Mouse (Mus musculus): Measurements from ENCODE around the gene Pagr1a. TPM values are rescaled to one million over a fixed set of nuclear protein-coding genes. Genes with fewer than 3 reads are reported as not detected.

The Pagr1a gene
- polyA plus RNA-seq, 1 experiment: 8.1 TPM

GRCm38 (mm10) chr7:127018416-127019305 is 1.5 kb upstream of the Pagr1a start:
- Histone ChIP-seq H3K79me2 (ENCODE audit: control insufficient read depth, insufficient read depth) (peaks cover 20% of the 10 kb centered on the region), H3K36me3 (ENCODE audit: control insufficient read depth, insufficient read depth) (no peaks in the 10 kb centered on the region), H3K4me3 (no peak overlapping the region), H3K4me2 (ENCODE audit: low read depth) (no peak overlapping the region), H3ac (ENCODE audit: control insufficient read depth, insufficient read length) (no peak overlapping the region), H3K27me3 (ENCODE audit: control insufficient read depth, insufficient read depth, insufficient read length) (no peaks in the 10 kb centered on the region)
- no peak for TF ChIP-seq TCF12 (IDR thresholded peaks at IDR 0.05; ENCODE audit: insufficient read depth, poor library complexity, severe bottlenecking)
- TF ChIP-seq SRF (IDR thresholded peaks at IDR 0.05; ENCODE audit: control insufficient read depth, insufficient read length, low read depth): no peak
- no peak for TF ChIP-seq USF1 (IDR thresholded peaks at IDR 0.05; ENCODE audit: low read depth)
- no peak for TF ChIP-seq POLR2AphosphoS2 (IDR thresholded peaks at IDR 0.05; ENCODE audit: insufficient read length, low read depth)

DNA sequence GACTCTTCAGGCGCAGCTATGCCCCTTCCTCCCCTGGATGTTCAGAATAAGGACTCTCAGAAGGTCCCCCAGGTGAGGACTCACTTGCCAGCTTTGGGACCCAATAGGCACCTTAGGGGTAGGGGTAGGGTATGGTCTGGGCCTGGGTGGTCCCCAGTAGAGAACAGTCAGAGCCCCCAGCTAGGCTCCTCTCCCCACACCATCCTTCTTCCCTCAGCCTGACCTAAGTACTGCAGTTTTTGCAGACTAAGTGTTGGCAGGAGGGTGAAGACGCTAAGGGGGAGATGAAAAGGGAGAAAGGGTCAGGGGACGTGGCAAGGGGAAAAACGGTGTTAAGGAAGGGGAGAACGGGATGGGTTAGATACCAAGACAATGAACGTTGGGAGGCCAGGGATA is 796 bp upstream of the Pagr1a start:
- Histone ChIP-seq H3K36me3 (ENCODE audit: control insufficient read depth, insufficient read depth) (no peaks in the 10 kb centered on the region), H3K27me3 (ENCODE audit: control insufficient read depth, insufficient read depth, insufficient read length) (no peaks in the 10 kb centered on the region), H3K79me2 (ENCODE audit: control insufficient read depth, insufficient read depth) (peaks cover 26% of the 10 kb centered on the region), H3ac (ENCODE audit: control insufficient read depth, insufficient read length) (no peak overlapping the region), H3K4me3 (no peak overlapping the region), H3K4me2 (ENCODE audit: low read depth) (no peak overlapping the region)
- no peak for TF ChIP-seq USF1 (IDR thresholded peaks at IDR 0.05; ENCODE audit: low read depth)

- peak overlapping the region; percentile 51 for H3ac ChIP-seq (ENCODE audit: control insufficient read depth, insufficient read length)
- H3K27me3 ChIP-seq (ENCODE audit: control insufficient read depth, insufficient read depth, insufficient read length): no peaks in the 10 kb centered on the region
- TF ChIP-seq TCF3 (IDR thresholded peaks at IDR 0.05; ENCODE audit: insufficient read length, low read depth) (no peak), POLR2AphosphoS2 (IDR thresholded peaks at IDR 0.05; ENCODE audit: insufficient read length, low read depth) (peak; percentile 88), POLR2A (IDR thresholded peaks at IDR 0.05; ENCODE audit: insufficient read length, low read depth) (peak; percentile 81), E2F4 (IDR thresholded peaks at IDR 0.05; ENCODE audit: insufficient read depth) (no peak)
- peak overlapping the region; percentile 77 for H3K4me2 ChIP-seq (ENCODE audit: low read depth)
- H3K79me2 ChIP-seq (ENCODE audit: control insufficient read depth, insufficient read depth): peaks cover 34% of the 10 kb centered on the region
- H3K36me3 ChIP-seq (ENCODE audit: control insufficient read depth, insufficient read depth): no peaks in the 10 kb centered on the region
- peak overlapping the region; percentile 81 for H3K4me3 ChIP-seq
These were observed 640 bp downstream of the Pagr1a start for GRCm38 (mm10) chr7:127016486-127016938.

DNA sequence TGATC is 869 bp downstream of the Pagr1a start, which contains the start of gene Pagr1b:
Pagr1b (minus strand) TSS at position 4 of the 5 bp plus-strand sequence.
- H3K4me2 ChIP-seq (ENCODE audit: low read depth): peak within 1 kb of the TSS; percentile 77
- no peaks in the 10 kb centered on the region for H3K36me3 ChIP-seq (ENCODE audit: control insufficient read depth, insufficient read depth)
- H3K79me2 ChIP-seq (ENCODE audit: control insufficient read depth, insufficient read depth): peaks cover 34% of the 10 kb centered on the region
- TF ChIP-seq MAX (IDR thresholded peaks at IDR 0.05; ENCODE audit: low read depth): no peak
- H3K27me3 ChIP-seq (ENCODE audit: control insufficient read depth, insufficient read depth, insufficient read length): no peaks in the 10 kb centered on the region
- H3ac ChIP-seq (ENCODE audit: control insufficient read depth, insufficient read length): peak within 1 kb of the TSS; percentile 51
- H3K4me3 ChIP-seq: peak within 1 kb of the TSS; percentile 81

DNA sequence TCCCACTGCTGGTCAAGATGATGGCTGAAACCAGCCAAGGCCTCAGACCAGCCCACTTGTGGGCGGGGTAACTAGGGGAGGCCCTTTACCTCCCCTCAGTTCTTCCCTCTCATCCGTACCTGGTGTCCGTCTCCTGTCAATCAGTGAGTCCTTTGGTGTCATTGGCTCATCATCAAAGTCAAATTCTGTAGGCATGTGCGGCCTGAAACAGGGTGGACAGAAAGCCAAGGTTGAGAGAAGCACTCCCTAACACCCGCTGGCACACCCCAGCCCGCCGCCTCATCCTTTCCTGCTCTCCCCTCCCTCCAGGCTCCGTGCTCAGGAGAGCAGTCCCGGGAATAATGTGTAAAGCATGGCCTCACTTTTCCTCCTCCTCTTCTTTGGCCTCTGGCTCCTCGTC is 1.1 kb downstream of the Pagr1a start:
- Histone ChIP-seq H3ac (ENCODE audit: control insufficient read depth, insufficient read length) (peak overlapping the region; percentile 51), H3K79me2 (ENCODE audit: control insufficient read depth, insufficient read depth) (peaks cover 36% of the 10 kb centered on the region), H3K27me3 (ENCODE audit: control insufficient read depth, insufficient read depth, insufficient read length) (no peaks in the 10 kb centered on the region), H3K4me2 (ENCODE audit: low read depth) (peak overlapping the region; percentile 77), H3K36me3 (ENCODE audit: control insufficient read depth, insufficient read depth) (no peaks in the 10 kb centered on the region), H3K4me3 (peak overlapping the region; percentile 81)
- TF ChIP-seq USF1 (IDR thresholded peaks at IDR 0.05; ENCODE audit: low read depth) (no peak), MYOG (IDR thresholded peaks at IDR 0.05; ENCODE audit: control insufficient read depth in 1 of 3, insufficient read depth in 1 of 3, insufficient read length in 2 of 3, low read depth in 2 of 3) (no peak), SRF (IDR thresholded peaks at IDR 0.05; ENCODE audit: control insufficient read depth, insufficient read length, low read depth) (no peak), TCF3 (IDR thresholded peaks at IDR 0.05; ENCODE audit: insufficient read length, low read depth) (no peak), POLR2A (IDR thresholded peaks at IDR 0.05; ENCODE audit: insufficient read length, low read depth) (no peak), MYOD1 (IDR thresholded peaks at IDR 0.05; ENCODE audit: control insufficient read depth in 1 of 3, insufficient read length in 2 of 3, low read depth in 2 of 3) (no peak), REST (IDR thresholded peaks at IDR 0.05; ENCODE audit: insufficient read depth, insufficient read length) (no peak), TCF12 (IDR thresholded peaks at IDR 0.05; ENCODE audit: insufficient read depth, poor library complexity, severe bottlenecking) (no peak), E2F4 (IDR thresholded peaks at IDR 0.05; ENCODE audit: insufficient read depth) (no peak), MAX (IDR thresholded peaks at IDR 0.05; ENCODE audit: low read depth) (no peak)

DNA sequence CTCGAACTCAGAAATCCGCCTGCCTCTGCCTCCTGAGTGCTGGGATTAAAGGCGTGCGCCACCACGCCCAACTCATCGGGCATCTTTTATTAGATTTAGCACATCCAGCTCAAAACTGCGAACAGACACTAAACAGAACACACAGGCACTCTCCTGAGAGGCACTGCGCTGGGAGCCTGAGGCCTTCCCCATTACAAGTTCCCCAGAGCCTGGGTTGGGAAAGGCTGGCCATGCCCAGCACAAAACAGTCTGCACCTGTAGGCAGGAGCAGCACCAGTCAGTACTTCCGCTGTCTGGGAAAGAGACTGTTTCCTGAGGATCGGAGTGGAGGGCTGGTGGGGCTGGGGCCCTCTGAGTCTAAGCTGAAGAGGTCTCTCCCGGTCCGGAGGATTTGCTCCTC is 2.2 kb downstream of the Pagr1a start:
- no peak for TF ChIP-seq POLR2A (IDR thresholded peaks at IDR 0.05; ENCODE audit: insufficient read length, low read depth)
- no peak for TF ChIP-seq TCF12 (IDR thresholded peaks at IDR 0.05; ENCODE audit: insufficient read depth, poor library complexity, severe bottlenecking)
- no peak for TF ChIP-seq SRF (IDR thresholded peaks at IDR 0.05; ENCODE audit: control insufficient read depth, insufficient read length, low read depth)
- no peak for TF ChIP-seq MYOG (IDR thresholded peaks at IDR 0.05; ENCODE audit: control insufficient read depth in 1 of 3, insufficient read depth in 1 of 3, insufficient read length in 2 of 3, low read depth in 2 of 3)
- no peak for TF ChIP-seq TCF3 (IDR thresholded peaks at IDR 0.05; ENCODE audit: insufficient read length, low read depth)
- no peak for TF ChIP-seq USF1 (IDR thresholded peaks at IDR 0.05; ENCODE audit: low read depth)
- no peak for TF ChIP-seq MYOD1 (IDR thresholded peaks at IDR 0.05; ENCODE audit: control insufficient read depth in 1 of 3, insufficient read length in 2 of 3, low read depth in 2 of 3)
- TF ChIP-seq POLR2AphosphoS2 (IDR thresholded peaks at IDR 0.05; ENCODE audit: insufficient read length, low read depth): no peak
- TF ChIP-seq MAX (IDR thresholded peaks at IDR 0.05; ENCODE audit: low read depth): no peak
- TF ChIP-seq E2F4 (IDR thresholded peaks at IDR 0.05; ENCODE audit: insufficient read depth): no peak
- TF ChIP-seq REST (IDR thresholded peaks at IDR 0.05; ENCODE audit: insufficient read depth, insufficient read length): no peak
- TF ChIP-seq CEBPB (IDR thresholded peaks at IDR 0.05; ENCODE audit: insufficient read depth, poor library complexity, severe bottlenecking): no peak
- H3K4me3 ChIP-seq: peak overlapping the region; percentile 54

More for the DNA sequence above, 2.2 kb downstream of the Pagr1a start:
- H3K36me3 ChIP-seq (ENCODE audit: control insufficient read depth, insufficient read depth): no peaks in the 10 kb centered on the region
- no peaks in the 10 kb centered on the region for H3K27me3 ChIP-seq (ENCODE audit: control insufficient read depth, insufficient read depth, insufficient read length)
- H3K4me2 ChIP-seq (ENCODE audit: low read depth): peak overlapping the region; percentile 77
- H3ac ChIP-seq (ENCODE audit: control insufficient read depth, insufficient read length): no peak overlapping the region
- H3K79me2 ChIP-seq (ENCODE audit: control insufficient read depth, insufficient read depth): peaks cover 40% of the 10 kb centered on the region

Data from myocyte (in vitro differentiated cells).